Mouse (Mus musculus) urinary bladder, postnatal 4 days (tissue): ENCODE results near the gene Tpi1.
"Not testable (repeated sequence)": the region's sequence is repeated elsewhere in the genome, so short reads cannot be mapped to it uniquely, and the experiment has no call there.

ENCODE experiments used
- DNase-seq, 2 experiments: peaks; one replicate each; pipeline ENCODE4 v3.0.0; 2021 to 2022; ENCODE audit warnings: low spot score in 2 of 2

Tpi1 gene

DNA sequence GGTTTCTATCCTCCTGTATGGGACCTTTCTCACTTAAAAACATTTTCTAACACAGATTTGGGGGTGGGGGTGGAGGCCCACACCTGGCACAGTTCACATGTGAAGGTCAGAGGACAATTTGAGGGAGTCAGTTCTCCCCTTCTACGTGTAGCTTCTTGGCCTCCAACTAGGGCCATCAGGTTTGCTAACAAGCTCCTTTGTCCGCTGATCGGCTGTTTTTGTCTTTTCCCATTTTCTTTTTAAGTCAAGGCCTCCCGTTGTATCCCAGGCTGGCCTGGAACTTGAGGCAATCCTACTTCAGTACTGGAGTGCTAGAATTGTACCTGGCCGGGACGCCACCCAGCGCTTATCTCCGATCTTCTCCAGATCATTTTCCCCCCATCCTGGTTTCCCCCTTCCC, 17.6 kb upstream of the Tpi1 start:
- no peak for DNase-seq

DNA sequence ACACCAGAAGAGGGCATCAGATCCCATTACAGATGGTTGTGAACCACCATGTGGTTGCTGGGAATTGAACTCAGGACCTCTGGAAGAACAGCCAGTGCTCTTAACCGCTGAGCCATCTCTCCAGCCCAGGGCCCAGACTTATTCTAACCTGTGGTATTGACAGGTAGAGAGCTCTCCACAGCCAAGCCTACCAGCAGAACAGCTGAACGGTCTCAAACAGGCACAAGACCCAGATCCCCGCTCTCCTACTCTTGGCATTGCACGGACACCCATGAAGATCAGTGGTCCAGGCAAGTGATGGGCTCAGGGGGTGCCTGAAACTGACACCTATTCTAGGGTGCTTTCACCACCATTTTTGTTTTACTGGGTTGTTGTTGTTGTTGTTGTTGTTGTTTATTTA, 17.1 kb upstream of the Tpi1 start:
- DNase-seq: not testable (repeated sequence)

DNA sequence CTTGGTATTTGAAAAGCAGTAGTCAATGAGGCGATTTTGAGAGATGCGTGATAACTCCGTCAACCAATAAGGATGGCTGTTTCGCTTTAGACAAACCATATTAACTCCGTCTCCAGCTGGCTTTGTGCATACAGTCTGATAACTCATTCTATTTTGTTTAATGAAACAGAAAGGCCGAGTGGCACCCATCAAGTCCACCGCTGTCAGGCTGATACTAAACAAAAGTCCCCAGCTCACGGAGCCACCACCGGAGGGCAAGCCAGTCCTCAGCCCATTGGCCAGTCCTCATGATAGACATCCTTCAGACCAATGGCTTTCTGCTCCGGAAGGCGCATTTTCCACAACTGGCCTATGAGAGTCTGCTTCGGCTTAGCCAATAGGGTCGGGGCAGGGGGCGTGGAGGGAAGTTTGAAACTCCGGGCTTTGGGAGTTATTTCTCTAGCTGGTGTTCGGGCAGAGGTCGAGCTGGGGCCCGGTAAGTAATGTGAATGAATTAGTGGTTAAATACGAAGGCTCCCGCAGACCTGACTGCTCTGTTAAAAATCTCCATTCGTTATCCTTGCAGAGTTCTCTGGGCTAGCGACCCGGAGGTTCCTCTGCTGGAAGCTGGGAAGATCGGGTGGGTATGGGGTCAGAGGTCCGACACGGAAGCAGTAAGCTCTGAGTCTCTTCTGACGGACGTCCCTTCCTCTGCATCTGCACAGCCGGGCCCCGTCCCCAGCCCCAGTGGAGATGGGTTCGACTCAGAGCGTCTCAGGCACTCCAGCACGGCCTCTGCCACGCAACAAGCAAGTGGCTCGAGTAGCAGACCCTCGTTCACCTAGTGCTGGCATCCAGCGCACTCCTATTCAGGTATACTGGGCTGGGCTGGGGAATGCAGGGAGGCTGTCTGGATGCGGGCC, 16.0 kb upstream of the Tpi1 start:
- DNase-seq: peak; percentile 88 to 91

DNA sequence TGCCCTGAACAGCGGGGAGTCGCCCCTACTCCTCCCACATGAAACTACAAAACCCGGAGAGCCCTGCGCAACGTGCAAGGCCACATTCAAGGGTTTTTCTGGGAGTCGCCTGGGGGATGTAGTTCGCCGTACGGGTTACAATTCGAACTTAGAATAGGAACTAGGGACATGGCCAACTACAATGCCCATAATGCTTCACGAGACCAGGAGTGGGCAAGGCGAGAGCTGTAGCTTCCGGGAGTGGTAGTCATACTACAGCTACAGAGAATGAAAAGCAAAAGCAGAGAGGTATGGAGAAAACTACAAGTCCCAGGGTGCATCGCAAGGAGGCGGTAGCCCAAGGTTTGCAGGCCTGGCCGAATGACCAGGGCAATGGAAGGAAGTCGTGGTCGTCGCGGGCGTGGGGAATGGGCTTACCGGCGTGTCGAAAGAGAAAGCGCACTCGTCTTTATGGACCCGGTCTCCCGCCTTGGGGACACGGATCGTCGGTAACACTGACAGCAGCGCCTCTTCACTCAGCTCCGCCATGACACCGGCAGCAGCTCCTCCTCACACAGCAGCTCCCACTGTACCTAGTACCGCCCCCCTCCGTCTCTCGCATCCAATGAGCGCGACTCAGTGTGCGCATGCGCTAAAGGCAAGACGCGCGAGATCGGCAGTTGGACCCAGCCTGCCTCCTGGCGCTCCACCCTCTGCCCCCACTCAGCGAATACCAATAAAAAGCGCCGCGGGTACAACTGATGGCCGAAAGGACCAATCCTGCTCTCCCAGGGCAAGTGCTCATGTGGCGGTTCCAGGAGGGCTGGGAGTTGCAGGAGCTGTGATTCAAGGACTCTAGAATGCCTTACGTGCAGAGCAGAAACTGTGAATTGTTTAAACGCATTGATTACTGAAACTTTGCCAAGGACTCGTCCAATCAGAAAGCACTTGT, 15.0 kb upstream of the Tpi1 start, which contains the start of the genes Usp5 and Cdca3:
Usp5 (minus strand) TSS at position 617 of the 931 bp plus-strand sequence.
Cdca3 (plus strand) TSS at position 680 of the 931 bp plus-strand sequence.
- DNase-seq: peak; percentile 98 to 99

- peak in 1 of 2 experiments; percentile 60 for DNase-seq
These were observed 14.1 kb upstream of the Tpi1 start for GRCm38 (mm10) chr6:124828101-124828592.

GRCm38 (mm10) chr6:124822049-124822448, 8.0 kb upstream of the Tpi1 start:
- DNase-seq: no peak

- no peak for DNase-seq
These were observed 6.8 kb upstream of the Tpi1 start for GRCm38 (mm10) chr6:124820891-124821290.

DNA sequence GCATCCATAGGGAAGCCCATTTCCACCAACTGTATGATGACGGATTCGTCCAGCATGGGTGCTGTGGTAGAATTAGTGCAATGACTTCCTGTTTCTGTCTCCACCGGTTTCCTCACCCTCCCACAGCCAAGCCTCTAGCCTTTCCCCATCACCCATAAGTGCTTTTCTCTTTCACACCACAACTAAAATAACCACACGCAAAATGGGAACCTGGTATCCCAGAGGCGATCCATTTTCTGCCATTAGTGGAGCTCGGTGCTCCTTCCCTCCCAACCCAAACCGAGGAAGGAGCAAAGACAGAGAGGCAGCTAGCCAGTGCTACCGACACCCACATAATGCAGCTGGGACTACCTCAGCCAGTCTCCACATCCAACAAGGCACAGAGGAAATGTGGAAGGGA, 3.9 kb upstream of the Tpi1 start:
- DNase-seq: no peak

GRCm38 (mm10) chr6:124817563-124817962, 3.5 kb upstream of the Tpi1 start:
- DNase-seq: no peak

DNA sequence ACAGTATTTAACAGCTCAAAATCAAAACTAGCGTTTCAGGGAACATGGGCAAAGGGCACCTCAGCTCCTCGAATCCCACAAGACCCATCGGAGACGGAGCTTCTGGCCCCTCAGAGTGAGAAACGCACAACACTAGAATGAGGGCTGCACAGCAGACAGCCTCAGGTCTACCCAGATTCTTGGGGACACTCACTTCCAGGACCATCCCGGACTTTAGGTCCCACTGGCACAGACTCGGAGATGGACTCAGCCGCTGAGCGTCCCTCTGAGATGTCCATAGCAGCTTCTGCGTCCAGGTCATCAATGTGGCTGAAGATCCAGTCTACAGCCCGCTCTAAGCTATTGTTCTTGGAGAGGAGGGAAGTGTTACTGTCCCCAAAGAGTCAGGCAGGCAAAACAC, 3.0 kb upstream of the Tpi1 start:
- DNase-seq: no peak

- DNase-seq: no peak
These were observed 2.5 kb upstream of the Tpi1 start for GRCm38 (mm10) chr6:124816611-124817010.

GRCm38 (mm10) chr6:124814858-124815774, 1.0 kb upstream of the Tpi1 start:
- DNase-seq: peak in 1 of 2 experiments; percentile 41

DNA sequence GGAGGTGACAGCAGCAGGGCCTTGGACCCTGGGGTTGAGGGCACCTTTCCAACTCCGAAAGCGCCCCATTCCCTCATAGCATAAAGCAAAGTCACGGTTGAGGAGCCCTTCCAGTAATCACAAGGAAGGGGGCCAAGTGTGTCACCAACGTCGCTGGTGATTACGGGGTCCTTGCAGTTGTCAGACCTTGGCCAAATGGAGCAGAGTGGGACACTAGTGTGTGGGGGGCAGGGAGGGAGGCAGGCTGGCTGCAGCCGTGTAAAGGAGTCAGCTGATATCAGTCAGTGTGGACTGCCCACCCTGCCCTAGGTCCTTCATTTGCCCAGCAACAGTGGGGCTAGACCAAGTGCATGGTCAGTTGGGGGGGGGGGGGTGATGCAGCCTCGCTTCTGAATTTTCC, 352 bp upstream of the Tpi1 start:
- DNase-seq: peak in 1 of 2 experiments; percentile 58

DNA sequence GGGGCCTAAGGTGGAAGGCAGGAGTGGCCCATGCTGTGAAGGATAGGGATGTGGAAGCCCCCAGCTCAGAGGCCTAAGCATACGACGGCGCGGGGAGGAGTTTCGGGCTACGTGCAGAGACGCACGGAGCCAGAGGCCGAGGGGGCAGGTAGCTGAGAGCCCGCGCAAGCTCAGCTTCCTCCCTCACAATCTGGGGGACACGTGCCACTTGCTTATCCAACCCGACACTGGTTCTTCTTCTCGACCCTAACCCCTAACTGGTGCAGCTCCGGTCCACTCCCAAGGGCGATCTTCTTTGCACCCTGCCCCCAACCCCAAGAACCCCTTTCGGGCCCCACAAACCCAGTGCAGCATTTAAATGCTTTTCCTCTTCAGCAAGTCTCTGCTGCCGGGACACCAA, 600 bp downstream of the Tpi1 start:
- DNase-seq: peak in 1 of 2 experiments; percentile 49

GRCm38 (mm10) chr6:124812848-124813247, 1.2 kb downstream of the Tpi1 start:
- DNase-seq: no peak

- DNase-seq: no peak
These were observed 2.2 kb downstream of the Tpi1 start for GRCm38 (mm10) chr6:124811701-124812560.

- no peak for DNase-seq
These were observed 2.8 kb downstream of the Tpi1 start for GRCm38 (mm10) chr6:124811403-124811665.

DNA sequence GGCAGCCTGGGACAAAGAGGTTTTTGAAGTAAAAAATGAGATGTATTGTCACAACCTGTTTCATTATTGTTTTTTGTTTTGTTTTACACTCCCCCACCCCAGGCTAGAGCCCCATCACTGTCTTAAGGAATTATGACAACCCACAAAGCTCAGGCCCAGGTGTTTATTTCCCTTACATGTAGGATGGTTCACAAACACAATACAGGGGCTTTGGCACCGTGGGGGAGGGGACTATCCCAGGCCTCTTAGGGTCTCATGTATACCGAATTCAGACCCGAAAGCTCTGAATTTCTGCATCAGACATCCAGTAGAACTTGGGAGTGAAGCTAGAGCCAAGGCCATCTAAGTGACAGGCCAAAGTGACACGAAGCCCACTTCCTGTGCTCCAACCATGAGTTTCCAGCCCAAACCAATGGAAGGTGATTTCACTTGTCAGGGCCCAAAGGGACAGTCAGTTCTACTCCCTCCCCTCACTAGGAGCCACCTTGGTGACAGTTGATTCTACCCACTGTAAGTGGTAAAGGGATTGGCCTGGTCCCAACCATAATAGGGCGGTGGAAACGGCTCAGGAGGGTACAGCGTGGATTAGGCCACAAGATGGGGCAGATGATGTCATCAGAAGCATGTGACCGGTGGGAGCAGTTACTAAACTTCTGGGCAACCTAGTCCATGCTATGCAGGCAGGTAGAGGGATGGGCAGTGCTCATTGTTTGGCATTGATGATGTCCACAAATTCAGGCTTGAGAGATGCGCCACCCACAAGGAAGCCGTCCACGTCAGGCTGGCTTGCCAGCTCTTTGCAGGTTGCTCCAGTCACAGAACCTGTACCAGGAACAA, 3.3 kb downstream of the Tpi1 start:
- DNase-seq: not testable (repeated sequence)

GRCm38 (mm10) chr6:124809775-124810538, 4.1 kb downstream of the Tpi1 start:
- no peak for DNase-seq
